Mouse (Mus musculus): ENCODE results near the gene C130079G13Rik. TPM values are rescaled to one million over a fixed set of nuclear protein-coding genes. Genes with fewer than 3 reads are reported as not detected.

C130079G13Rik gene
- polyA plus RNA-seq, 1 experiment from 2014 or later, result not detected

Other genes with a start within 250 kb of the C130079G13Rik start
- not detected in 2 replicates for gene Gm5538, start 195.4 kb upstream of the C130079G13Rik start, polyA plus RNA-seq (2014; fragmentation: Nextera tagmentation; extraction: Ambion mirVana)
- gene Gm8298, start 64.2 kb upstream of the C130079G13Rik start, polyA plus RNA-seq (2014; fragmentation: Nextera tagmentation; extraction: Ambion mirVana), result not detected in 2 replicates
- not detected in 2 replicates for gene Aadacl2, start 81.5 kb downstream of the C130079G13Rik start, polyA plus RNA-seq (2014; fragmentation: Nextera tagmentation; extraction: Ambion mirVana)
- gene Aadac, start 100.5 kb downstream of the C130079G13Rik start, polyA plus RNA-seq (2014; fragmentation: Nextera tagmentation; extraction: Ambion mirVana), result 12.8 and 22.1 TPM in 2 replicates
- gene Sucnr1, start 156.7 kb downstream of the C130079G13Rik start, polyA plus RNA-seq (2014; fragmentation: Nextera tagmentation; extraction: Ambion mirVana), result 0.34 TPM in 1 of 2 replicates, not detected in the other